Mouse (Mus musculus) mesoderm, embryonic 11.5 days (tissue): ENCODE measurements around the gene Ccdc113.
"Not testable (repeated sequence)": the region's sequence is repeated elsewhere in the genome, so short reads cannot be mapped to it uniquely, and the experiment has no call there.

Source experiments
- DNase-seq: peaks from one replicate; pipeline ENCODE4 v3.0.0-alpha.2; 2012; ENCODE audit warnings: low read depth, low spot score

The Ccdc113 gene

DNA sequence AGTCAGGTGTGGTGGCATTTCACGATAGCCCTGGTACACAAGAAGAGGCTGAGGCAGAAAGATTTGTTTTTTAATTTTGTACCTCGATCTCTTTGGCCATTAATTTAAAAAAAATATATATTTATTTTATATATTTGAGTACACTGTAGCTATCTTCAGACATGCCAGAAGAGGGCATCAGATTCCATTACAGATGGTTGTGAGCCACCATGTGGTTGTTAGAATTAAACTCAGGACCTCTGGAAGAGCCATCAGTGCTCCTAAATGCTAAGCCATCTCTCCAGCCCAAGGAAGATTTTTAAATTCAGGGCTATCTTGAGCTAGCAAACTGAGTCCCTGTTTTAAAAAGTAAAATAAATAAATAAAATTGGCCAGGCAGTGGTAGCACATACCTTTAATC lies 68.3 kb downstream of the Ccdc113 start:
- DNase-seq, result no peak

DNA sequence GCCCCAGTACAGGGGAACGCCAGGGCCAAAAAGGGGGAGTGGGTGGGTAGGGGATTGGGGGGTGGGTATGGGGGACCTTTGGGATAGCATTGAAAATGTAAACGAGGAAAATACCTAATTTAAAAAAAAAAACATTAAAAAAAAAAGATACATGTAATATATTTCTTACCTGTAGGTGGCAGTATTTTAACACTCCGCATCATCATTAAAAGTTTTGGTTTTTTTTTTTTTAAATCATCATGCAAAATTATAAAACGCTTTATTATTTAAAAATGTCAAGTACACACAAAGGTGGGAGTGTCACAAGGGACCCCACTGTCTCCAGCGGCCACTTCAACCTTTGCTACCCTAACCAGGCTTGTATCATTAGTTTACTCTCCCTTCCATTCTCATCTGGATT lies 72.6 kb downstream of the Ccdc113 start:
- DNase-seq, result not testable (repeated sequence)

DNA sequence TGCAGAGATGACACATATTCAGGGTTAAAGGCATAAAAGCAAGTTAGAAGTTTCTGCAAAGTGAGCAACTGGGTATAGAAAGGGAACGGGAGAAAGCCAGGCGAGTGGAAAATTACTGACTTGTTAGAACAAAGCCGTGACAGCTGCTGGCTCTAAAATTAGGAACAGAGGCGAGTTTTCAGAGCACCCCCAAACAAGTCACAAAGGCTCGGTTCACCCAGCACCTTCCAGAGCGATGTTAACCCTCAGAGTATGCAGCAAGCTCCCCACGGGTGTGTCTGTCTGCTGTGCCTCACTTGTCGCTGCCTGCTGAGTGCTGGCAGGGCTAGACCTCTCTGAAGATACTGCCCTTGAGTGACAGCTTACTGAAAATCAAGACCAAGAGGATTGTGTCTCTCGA lies 73.3 kb downstream of the Ccdc113 start:
- DNase-seq, result no peak
